Mouse (Mus musculus): ENCODE results near the gene Mrpl22. TPM values are rescaled to one million over a fixed set of nuclear protein-coding genes. Genes with fewer than 3 reads are reported as not detected.
A peak's percentile ranks its signal among the peaks of the same experiment; 100 is the strongest.
"Not testable (repeated sequence)": the region's sequence is repeated elsewhere in the genome, so short reads cannot be mapped to it uniquely, and the experiment has no call there.

Gene Mrpl22
- polyA plus RNA-seq, 1 experiment from 2014 or later, result 146 TPM

GRCm38 (mm10) chr11:58193860-58194520, 22.5 kb downstream of the Mrpl22 start:
- Histone ChIP-seq H3K4me3 (no peak overlapping the region), H3K36me3 (replicated peaks) (no peaks in the 10 kb centered on the region), H3K4me1 (peaks cover 11% of the 10 kb centered on the region), H3K9me3 (no peaks in the 10 kb centered on the region), H3K27ac (no peak overlapping the region), H3K27me3 (ENCODE audit: poor library complexity, severe bottlenecking) (no peaks in the 10 kb centered on the region)
- no peak for DNase-seq (ENCODE audit: extremely low spot score, low spot score)
- WGBS, result 51% methylated on average over 4 of the region's 4 CpGs

DNA sequence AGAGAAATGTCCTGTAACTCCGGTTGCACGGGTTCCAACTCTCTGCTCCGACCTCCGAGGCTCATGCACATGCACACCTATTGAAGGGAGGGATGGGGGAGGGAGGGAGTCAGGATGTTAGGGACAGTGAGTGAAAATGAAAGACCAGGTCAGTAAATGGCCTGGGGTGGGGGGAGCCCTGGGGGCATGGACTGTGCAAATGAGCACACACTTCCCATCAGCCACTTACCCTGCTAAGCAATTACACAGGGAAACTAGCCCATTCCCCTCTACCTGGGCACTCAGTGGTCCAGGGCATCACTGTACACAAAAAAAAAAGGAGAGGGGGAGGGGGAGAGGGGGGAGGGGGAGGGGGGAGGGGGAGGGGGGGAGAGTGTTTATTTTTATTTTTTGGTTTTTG, 27.2 kb downstream of the Mrpl22 start:
- peak overlapping the region; percentile 57 for H3K4me3 ChIP-seq
- no peaks in the 10 kb centered on the region for H3K36me3 ChIP-seq (replicated peaks)
- no peaks in the 10 kb centered on the region for H3K27me3 ChIP-seq (ENCODE audit: poor library complexity, severe bottlenecking)
- H3K4me1 ChIP-seq, result peaks cover 11% of the 10 kb centered on the region
- peak overlapping the region; percentile 74 for H3K27ac ChIP-seq
- WGBS, result 89% methylated on average over 4 of the region's 4 CpGs
- H3K9me3 ChIP-seq, result no peaks in the 10 kb centered on the region
- DNase-seq (ENCODE audit: extremely low spot score, low spot score), result no peak

- DNase-seq (ENCODE audit: extremely low spot score, low spot score), result peak; percentile 41
- H3K9me3 ChIP-seq; H3K27me3 ChIP-seq (ENCODE audit: poor library complexity, severe bottlenecking); H3K4me1 ChIP-seq; H3K36me3 ChIP-seq (replicated peaks): not testable (repeated sequence)
- Histone ChIP-seq H3K4me3 (peak within 1 kb of the TSS; percentile 57), H3K27ac (peak within 1 kb of the TSS; percentile 74)
- 10% methylated on average over 15 of the region's 15 CpGs for WGBS
Measured at GRCm38 (mm10) chr11:58199229-58200037, 28.0 kb downstream of the Mrpl22 start, which contains the start of the genes Igtp and Irgm2. Gene Igtp (plus strand): TSS chr11:58199556. Gene Irgm2 (plus strand): TSS chr11:58199618.

DNA sequence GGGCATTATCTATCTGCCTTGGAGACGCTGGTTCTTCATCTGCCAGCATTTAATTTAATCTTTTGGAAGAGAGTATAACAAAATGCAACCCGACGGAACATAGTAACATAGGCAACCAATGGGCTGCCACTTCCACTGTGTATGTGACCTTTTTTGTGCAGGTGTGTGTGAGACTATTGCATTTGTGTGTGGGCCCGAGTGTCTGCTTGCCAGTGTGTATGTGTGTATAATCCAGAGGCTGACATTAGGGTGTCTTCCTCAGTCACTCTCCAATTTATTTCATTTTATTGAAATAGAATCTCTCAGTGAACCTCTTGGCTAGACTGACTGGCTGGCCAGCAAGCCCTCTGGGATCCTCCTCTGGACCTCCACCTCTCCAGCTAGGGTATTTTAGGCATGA, 28.8 kb downstream of the Mrpl22 start:
- no peak for DNase-seq (ENCODE audit: extremely low spot score, low spot score)
- Histone ChIP-seq H3K27me3 (ENCODE audit: poor library complexity, severe bottlenecking) (no peaks in the 10 kb centered on the region), H3K4me3 (no peak overlapping the region), H3K27ac (no peak overlapping the region), H3K9me3 (no peaks in the 10 kb centered on the region), H3K36me3 (replicated peaks) (no peaks in the 10 kb centered on the region), H3K4me1 (peaks cover 5% of the 10 kb centered on the region)
- 91% methylated on average over 4 of the region's 4 CpGs for WGBS

DNA sequence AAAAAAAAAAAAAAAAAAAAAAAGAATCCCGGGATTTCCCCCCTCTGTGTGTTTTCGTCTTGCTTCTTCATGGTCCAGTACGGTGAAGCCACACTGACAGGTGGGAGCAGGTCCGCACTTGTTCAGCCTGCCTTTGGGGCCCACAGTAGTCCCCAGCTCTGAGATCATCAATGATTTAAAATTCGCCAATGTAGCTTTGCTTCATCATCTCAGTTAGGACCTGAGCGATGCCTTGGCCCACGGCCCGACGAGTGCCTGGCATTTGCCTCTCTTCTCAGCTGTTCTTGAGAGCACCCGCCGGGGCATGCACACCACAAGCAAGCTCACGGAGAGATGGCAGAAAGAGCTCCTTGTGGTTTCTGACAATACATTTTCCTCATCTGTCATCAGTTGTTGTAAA, 29.6 kb downstream of the Mrpl22 start:
- no peak overlapping the region for H3K27ac ChIP-seq
- H3K36me3 ChIP-seq (replicated peaks), result no peaks in the 10 kb centered on the region
- DNase-seq (ENCODE audit: extremely low spot score, low spot score), result no peak
- WGBS, result 91% methylated on average over 12 of the region's 12 CpGs
- no peaks in the 10 kb centered on the region for H3K9me3 ChIP-seq
- peaks cover 5% of the 10 kb centered on the region for H3K4me1 ChIP-seq
- H3K27me3 ChIP-seq (ENCODE audit: poor library complexity, severe bottlenecking), result no peaks in the 10 kb centered on the region
- no peak overlapping the region for H3K4me3 ChIP-seq

- DNase-seq (ENCODE audit: extremely low spot score, low spot score), result no peak
- H3K9me3 ChIP-seq, result no peaks in the 10 kb centered on the region
- H3K36me3 ChIP-seq (replicated peaks), result no peaks in the 10 kb centered on the region
- no peak overlapping the region for H3K4me3 ChIP-seq
- WGBS, result 100% methylated on average over 1 of the region's 1 CpGs
- peaks cover 20% of the 10 kb centered on the region for H3K4me1 ChIP-seq
- H3K27ac ChIP-seq, result no peak overlapping the region
- H3K27me3 ChIP-seq (ENCODE audit: poor library complexity, severe bottlenecking), result peaks cover 9% of the 10 kb centered on the region
Measured at GRCm38 (mm10) chr11:58210321-58210886, 38.9 kb downstream of the Mrpl22 start.

DNA sequence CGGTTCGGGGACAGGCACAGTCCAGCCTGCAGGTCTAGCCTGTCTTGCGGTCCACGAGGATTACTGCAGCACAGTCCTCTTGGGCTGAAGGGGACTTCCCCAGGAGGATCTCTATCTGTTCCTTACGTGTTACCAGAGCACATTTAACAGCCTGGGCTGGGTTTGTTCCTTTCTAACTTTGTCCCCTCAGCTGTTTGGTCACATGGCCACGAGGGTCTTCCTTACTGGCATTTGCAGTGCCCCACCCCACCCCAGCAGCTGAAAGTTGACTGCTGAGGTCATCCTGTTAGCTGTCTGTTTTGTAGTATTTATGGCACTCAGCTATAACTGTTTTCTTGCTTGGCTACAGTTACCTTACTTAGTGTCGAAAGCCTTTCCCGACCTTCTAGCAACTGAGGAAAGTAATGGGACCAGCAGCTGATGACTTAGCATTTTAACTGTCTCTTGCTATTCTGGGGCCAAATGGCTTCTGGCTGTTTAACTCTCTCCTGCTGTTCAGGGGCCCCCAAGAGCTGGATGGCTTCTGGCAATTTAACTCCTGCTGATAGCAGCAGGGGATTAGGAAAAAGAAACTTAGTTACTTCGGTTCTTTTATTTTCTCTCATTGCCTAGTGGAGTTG, 39.7 kb downstream of the Mrpl22 start:
- no peak for DNase-seq (ENCODE audit: extremely low spot score, low spot score)
- H3K9me3 ChIP-seq, result no peaks in the 10 kb centered on the region
- H3K27me3 ChIP-seq (ENCODE audit: poor library complexity, severe bottlenecking), result peaks cover 9% of the 10 kb centered on the region
- peaks cover 20% of the 10 kb centered on the region for H3K4me1 ChIP-seq
- WGBS, result 19% methylated on average over 9 of the region's 9 CpGs
- H3K4me3 ChIP-seq, result no peak overlapping the region
- H3K27ac ChIP-seq, result 0 out of 2 replicates have a peak overlapping the region, but pooled peaks have one; percentile 48
- H3K36me3 ChIP-seq (replicated peaks), result no peaks in the 10 kb centered on the region

- H3K27ac ChIP-seq, result no peak overlapping the region
- no peak for DNase-seq (ENCODE audit: extremely low spot score, low spot score)
- no peak overlapping the region for H3K4me3 ChIP-seq
- H3K4me1 ChIP-seq, result peaks cover 20% of the 10 kb centered on the region
- no peaks in the 10 kb centered on the region for H3K36me3 ChIP-seq (replicated peaks)
- H3K9me3 ChIP-seq, result no peaks in the 10 kb centered on the region
- peaks cover 9% of the 10 kb centered on the region for H3K27me3 ChIP-seq (ENCODE audit: poor library complexity, severe bottlenecking)
- WGBS, result 13% methylated on average over 2 of the region's 2 CpGs
Measured at GRCm38 (mm10) chr11:58211682-58212067, 40.2 kb downstream of the Mrpl22 start.

DNA sequence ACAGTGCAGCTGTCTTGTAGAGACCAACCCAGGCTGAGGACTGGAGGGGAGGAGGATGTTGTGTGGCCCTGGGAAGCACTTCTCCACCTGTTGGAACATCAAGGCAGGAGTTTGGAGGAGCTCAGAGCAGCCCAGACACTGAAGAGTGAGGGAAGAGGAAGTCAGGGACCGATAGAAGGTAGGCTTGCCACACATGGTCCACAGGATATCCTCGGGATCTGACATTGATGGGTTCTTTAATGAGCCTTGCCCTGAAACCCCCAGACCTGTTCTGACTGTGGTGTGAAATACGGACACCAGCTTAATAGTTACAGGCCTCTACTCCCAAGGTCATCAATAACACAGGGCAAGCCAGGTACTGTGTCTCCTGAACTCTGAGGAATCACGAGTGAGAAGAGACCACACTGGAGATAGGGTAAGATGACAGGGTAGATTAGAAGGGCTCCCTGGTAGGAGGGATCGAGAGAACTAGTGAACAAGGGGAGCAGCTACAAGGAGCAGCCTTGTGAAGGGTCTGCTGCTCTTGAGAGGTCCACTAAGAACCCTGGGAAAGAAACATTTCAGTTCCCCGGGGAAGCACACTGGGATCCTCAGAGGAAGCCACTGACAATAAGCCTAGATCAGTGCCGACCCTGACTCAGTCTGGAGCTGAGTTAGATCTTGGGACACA, 42.3 kb downstream of the Mrpl22 start:
- H3K27me3 ChIP-seq (ENCODE audit: poor library complexity, severe bottlenecking), result peaks cover 9% of the 10 kb centered on the region
- H3K9me3 ChIP-seq, result no peaks in the 10 kb centered on the region
- no peak overlapping the region for H3K4me3 ChIP-seq
- no peaks in the 10 kb centered on the region for H3K36me3 ChIP-seq (replicated peaks)
- no peak overlapping the region for H3K27ac ChIP-seq
- 85% methylated on average over 7 of the region's 7 CpGs for WGBS
- no peak for DNase-seq (ENCODE audit: extremely low spot score, low spot score)
- H3K4me1 ChIP-seq, result peaks cover 20% of the 10 kb centered on the region

GRCm38 (mm10) chr11:58214391-58215048, 43.1 kb downstream of the Mrpl22 start:
- Histone ChIP-seq H3K9me3 (no peaks in the 10 kb centered on the region), H3K27ac (peak overlapping the region; percentile 66; the same call in 1 of the 2 replicates), H3K36me3 (replicated peaks) (no peaks in the 10 kb centered on the region), H3K4me1 (peaks cover 20% of the 10 kb centered on the region), H3K27me3 (ENCODE audit: poor library complexity, severe bottlenecking) (peaks cover 9% of the 10 kb centered on the region), H3K4me3 (peak overlapping the region; percentile 41)
- 53% methylated on average over 17 of the region's 17 CpGs for WGBS
- DNase-seq (ENCODE audit: extremely low spot score, low spot score), result peak; percentile 27

GRCm38 (mm10) chr11:58215049-58215430, 43.6 kb downstream of the Mrpl22 start:
- not testable (repeated sequence) for H3K9me3 ChIP-seq; H3K27ac ChIP-seq; H3K4me3 ChIP-seq; DNase-seq (ENCODE audit: extremely low spot score, low spot score); H3K36me3 ChIP-seq (replicated peaks); H3K27me3 ChIP-seq (ENCODE audit: poor library complexity, severe bottlenecking)
- WGBS, result 42% methylated on average over 2 of the region's 3 CpGs
- H3K4me1 ChIP-seq, result peaks cover 20% of the 10 kb centered on the region

DNA sequence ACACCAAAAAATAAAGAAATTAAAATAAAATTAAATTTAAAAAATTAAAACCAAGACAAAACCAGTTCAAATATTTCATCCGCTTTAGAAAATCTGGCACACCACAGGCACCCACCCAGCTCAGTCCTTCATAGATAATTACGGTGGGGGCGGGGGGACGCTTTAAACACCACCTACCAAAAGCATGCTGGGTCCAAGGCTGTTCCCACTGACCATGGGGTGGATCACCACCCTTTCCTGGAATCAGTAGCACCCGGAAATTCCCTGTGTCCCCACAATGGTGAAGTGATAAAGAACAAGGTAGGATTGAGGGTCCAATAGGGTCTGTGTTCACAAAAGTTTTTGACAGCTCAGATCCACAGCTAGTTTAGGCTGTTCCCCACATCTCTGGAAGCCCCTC, 44.4 kb downstream of the Mrpl22 start:
- Histone ChIP-seq H3K27me3 (ENCODE audit: poor library complexity, severe bottlenecking) (peaks cover 5% of the 10 kb centered on the region), H3K4me1 (peaks cover 19% of the 10 kb centered on the region), H3K36me3 (replicated peaks) (no peaks in the 10 kb centered on the region), H3K9me3 (no peaks in the 10 kb centered on the region), H3K27ac (no peak overlapping the region), H3K4me3 (no peak overlapping the region)
- 88% methylated on average over 5 of the region's 5 CpGs for WGBS
- no peak for DNase-seq (ENCODE audit: extremely low spot score, low spot score)
